Mouse (Mus musculus) lung, adult 18-20 months (tissue): ENCODE data around the gene Sox11.
A peak's percentile ranks its signal among the peaks of the same experiment; 100 is the strongest.

Experiments
- DNase-seq, 2 experiments: peaks; one replicate each; pipeline ENCODE4 v3.0.0; 2022; ENCODE audit warnings: mixed read lengths in 2 of 2

The Sox11 gene

GRCm38 (mm10) chr12:27341871-27342690 lies at the start of gene Sox11:
Sox11 (minus strand) TSS chr12:27342574.
- no peak for DNase-seq

GRCm38 (mm10) chr12:27391652-27392305 lies 49.4 kb upstream of the Sox11 start:
- no peak for DNase-seq

GRCm38 (mm10) chr12:27390439-27390838 lies 48.1 kb upstream of the Sox11 start:
- DNase-seq, result no peak

GRCm38 (mm10) chr12:27389429-27389828 lies 47.1 kb upstream of the Sox11 start:
- DNase-seq, result no peak

- no peak for DNase-seq
These were observed 30.1 kb upstream of the Sox11 start for GRCm38 (mm10) chr12:27372505-27372904.

GRCm38 (mm10) chr12:27370756-27371155 lies 28.4 kb upstream of the Sox11 start:
- no peak for DNase-seq

- no peak for DNase-seq
These were observed 25.1 kb upstream of the Sox11 start for GRCm38 (mm10) chr12:27367476-27367875.

GRCm38 (mm10) chr12:27363840-27364640 lies 21.7 kb upstream of the Sox11 start:
- no peak for DNase-seq

GRCm38 (mm10) chr12:27357076-27357637 lies 14.8 kb upstream of the Sox11 start:
- no peak for DNase-seq

GRCm38 (mm10) chr12:27356571-27356970 lies 14.2 kb upstream of the Sox11 start:
- DNase-seq, result no peak

GRCm38 (mm10) chr12:27343606-27344410 lies 1.4 kb upstream of the Sox11 start:
- DNase-seq, result no peak

- peak; percentile 47 to 69 for DNase-seq
These were observed 574 bp upstream of the Sox11 start for GRCm38 (mm10) chr12:27342691-27343605.

GRCm38 (mm10) chr12:27341130-27341870 lies 1.1 kb downstream of the Sox11 start:
- DNase-seq, result no peak

- DNase-seq, result no peak
These were observed 1.8 kb downstream of the Sox11 start for GRCm38 (mm10) chr12:27340451-27341035.

GRCm38 (mm10) chr12:27339171-27339751 lies 3.1 kb downstream of the Sox11 start:
- peak in 1 of 2 experiments; percentile 9 for DNase-seq

- peak in 1 of 2 experiments; percentile 2 for DNase-seq
These were observed 3.6 kb downstream of the Sox11 start for GRCm38 (mm10) chr12:27338721-27339170.

GRCm38 (mm10) chr12:27338116-27338515 lies 4.3 kb downstream of the Sox11 start:
- no peak for DNase-seq

GRCm38 (mm10) chr12:27337482-27337881 lies 4.9 kb downstream of the Sox11 start:
- DNase-seq, result no peak

GRCm38 (mm10) chr12:27336801-27337200 lies 5.6 kb downstream of the Sox11 start:
- DNase-seq, result no peak
